Mouse (Mus musculus) CD8-positive naive resting alpha-beta T cell, adult 57 days (primary cell): ENCODE data around the gene Syngr2. TPM values are rescaled to one million over a fixed set of nuclear protein-coding genes. Genes with fewer than 3 reads are reported as not detected.

Experiments used
- total RNA-seq: library from RNA; stranded (reverse); gene quantifications from one replicate; pipeline ENCODE4 v1.2.4, GENCODE M21; 2023

Syngr2 gene
- total RNA-seq, result 53.5 TPM

DNA sequence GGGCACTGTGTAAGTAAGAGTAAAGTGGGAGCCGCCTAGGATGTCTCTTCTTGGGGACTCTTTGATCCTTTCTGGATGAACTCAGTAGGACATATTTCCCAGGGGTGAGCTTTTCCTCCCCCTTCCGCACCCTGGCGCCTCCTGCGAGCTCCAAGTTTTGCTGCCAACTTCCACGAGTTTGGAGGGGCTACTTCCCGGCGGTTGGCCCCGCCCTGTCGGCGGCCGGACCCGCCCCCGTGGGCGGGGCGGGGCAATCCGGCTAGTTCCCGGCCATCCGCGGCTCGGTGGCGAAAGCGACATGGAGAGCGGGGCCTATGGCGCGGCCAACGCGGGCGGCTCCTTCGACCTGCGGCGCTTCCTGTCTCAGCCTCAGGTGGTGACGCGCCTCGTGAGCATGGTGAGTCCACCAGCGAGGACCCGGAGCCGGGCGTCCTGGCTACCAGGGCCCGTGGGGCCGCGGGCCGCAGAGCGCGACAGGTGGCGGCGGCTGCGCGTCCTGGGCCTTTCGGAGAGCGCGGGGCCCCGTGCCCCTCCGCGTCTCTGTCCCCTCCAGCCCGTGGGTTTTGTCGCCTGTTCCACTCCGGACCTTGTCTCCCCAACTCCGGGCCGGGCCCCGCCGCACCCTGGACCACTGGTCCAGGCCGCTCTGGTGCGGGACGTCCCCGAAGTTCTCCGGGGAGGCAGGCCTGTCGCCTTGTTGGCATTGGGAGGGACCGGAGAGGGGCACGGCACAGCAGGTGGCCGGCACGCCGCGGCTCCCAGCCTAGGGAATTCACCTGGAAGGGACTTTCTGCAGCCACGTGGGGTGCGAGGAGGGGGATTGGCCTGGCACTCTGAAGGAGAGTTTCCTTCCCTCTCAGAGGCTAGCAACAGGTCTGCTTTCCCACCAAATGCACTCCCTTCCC is at the start of gene Syngr2, which contains the start of gene Gm20708:
Gene Syngr2 (plus strand): TSS at position 262 of the 905 bp plus-strand sequence.
Gene Gm20708 (plus strand): TSS at position 262 of the 905 bp plus-strand sequence.

DNA sequence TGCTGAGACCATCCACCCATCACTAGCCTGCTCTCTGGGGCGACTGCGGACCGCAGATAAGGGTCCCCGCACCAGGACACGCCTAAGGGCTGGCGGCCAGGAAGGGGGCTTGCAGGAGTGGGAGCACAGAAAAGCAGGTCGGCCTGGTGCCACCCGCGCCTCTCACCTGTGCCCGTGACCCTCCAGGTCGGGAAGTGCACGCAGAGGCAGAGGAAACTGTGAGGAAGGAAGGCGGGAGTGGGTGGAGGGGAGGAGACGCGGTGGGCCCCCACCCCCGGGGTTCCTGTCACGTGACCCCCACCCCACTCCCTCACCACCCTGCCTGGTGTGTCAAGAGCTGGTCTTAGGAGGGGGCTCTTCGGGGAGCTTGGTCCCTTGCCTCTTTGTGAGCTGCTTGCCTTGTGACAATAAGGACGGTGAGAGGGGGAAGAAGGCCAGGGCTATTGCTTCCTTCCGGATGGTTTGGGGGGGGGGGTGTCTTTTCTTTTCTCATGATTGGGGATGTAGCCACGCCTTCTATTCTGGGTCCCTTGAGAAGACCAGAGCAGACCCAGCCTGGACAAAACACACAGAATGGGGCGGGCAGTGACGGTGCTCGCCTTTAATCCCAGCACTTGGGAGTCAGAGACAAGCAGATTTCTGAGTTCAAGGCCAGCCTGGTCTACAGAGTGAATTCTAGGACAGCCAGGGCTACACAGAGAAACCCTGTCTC is 27.3 kb upstream of the Syngr2 start, which contains the start of the genes Tmc8 and Tmc6:
Gene Tmc8 (plus strand): TSS at position 84 of the 712 bp plus-strand sequence.
Gene Tmc6 (minus strand): TSS at position 206 of the 712 bp plus-strand sequence.

DNA sequence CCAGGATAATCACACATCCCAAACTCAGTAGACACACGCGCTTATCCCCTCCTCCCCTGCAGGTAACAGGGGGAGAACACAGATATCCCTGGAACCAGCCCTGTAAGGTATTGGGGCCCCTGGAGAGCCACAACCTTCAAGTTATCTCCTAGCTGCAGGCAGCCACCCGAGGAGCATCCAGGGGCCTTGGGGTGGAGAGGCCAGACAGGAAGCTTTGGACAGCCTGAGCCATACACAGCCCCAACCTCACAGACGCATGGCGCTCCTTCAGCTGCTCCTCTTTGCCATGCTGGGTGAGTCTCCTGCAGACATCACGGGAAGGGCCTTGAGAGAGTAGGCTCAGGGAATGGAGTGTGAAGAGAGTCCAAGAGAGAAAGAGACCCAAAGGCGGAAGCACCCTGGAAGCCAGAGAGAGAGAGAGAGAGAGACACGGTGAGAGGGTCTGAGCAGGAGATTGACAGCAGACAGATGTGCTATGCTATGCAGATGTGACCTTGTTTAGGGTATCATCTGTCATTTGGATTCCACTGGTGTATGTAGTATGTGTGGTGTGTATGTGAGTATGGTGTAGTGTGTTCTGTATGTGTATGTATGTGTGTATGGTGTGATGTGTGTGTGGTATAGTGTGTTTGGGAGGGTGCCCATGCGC is 11.8 kb upstream of the Syngr2 start, which contains the start of gene 6030468B19Rik:
Gene 6030468B19Rik (plus strand): TSS at position 150 of the 649 bp plus-strand sequence.

DNA sequence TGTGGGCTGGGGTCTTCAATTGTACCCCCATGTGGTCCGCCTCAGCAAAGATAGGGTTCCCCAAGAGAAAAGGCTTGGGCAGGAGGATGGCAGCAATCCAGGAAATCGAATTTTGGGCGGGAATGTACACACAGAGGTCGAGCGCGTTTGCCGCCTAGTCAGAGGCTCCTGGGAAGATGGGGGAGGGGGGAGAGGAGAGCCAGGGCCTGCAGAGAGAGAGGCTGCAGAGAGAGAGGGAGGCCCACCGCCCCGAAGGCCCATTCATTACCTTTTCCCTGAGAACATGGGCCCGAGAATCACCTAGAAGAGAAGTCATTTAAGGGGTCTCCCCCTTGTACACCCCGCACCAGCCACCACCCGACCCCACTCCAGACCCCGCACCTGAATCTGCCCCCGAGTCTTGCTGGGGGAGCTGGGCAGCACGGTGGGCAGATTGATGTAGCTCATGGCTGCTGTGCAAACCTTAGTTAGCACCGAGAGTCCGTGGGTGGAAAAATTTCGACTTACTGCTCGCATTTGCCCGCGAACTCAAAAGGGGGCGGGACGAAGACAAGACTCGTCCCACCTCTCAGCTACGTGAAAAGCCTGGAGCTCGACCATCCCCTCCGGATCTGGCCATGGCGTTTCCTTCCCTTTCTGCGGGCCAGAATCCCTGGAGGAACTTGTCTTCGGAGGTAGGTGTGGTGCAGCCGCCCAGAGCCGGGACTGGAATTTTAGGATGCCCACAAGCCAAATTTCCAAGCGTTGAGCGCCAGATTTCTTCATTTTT is 16.0 kb downstream of the Syngr2 start, which contains the start of the genes Afmid and Tk1:
Gene Afmid (plus strand): TSS at position 592 of the 769 bp plus-strand sequence.
Gene Tk1 (minus strand): TSS at position 760 of the 769 bp plus-strand sequence.

DNA sequence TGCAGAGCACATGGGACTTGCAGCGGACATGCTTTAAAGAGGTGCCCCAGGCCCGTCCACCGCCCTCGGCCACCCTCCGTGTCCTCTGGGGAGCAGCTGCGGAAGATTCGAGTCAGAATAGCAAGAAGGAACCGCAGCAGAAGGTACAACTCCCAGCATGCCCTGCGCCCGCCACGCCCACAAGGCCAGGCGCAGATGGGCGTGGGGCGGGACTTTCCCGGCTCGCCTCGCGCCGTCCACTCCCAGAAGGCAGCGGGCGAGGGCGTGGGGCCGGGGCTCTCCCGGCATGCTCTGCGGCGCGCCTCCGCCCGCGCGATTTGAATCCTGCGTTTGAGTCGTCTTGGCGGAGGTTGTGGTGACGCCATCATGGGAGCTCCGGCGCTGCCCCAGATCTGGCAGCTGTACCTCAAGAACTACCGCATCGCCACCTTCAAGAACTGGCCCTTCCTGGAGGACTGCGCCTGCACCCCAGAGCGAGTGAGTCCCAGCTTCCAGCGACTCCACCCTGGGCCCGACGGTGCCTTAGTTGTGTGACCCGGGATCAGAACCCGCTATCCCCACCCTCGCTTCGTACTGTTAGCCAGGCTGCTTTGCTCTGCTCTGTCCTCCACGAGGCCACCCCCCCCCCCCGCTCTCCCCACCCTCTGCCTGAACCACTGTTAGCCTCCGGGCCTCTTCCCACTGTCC is 39.7 kb downstream of the Syngr2 start, which contains the start of gene Birc5:
Gene Birc5 (plus strand): TSS at position 267 of the 687 bp plus-strand sequence.

DNA sequence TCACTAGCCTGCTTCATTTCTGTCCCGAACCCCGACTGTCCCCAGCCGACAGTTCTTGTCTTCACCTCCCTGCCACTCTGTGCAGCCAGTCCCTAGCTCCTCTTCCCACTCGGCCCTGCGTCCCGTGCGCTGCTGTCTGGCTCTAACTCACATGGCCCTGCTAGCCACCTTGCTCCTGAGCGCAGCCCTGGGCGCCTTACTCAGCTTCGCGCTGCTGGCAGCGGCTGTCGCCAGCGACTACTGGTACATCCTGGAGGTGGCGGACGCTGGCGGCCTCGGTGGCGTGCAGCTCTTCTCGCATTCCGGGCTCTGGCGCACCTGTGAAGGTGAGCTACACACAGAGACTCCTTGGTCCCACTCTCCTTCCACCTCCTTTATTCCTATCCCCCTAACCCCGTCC is 51.1 kb downstream of the Syngr2 start, which contains the start of gene Tmem235:
Gene Tmem235 (plus strand): TSS at position 152 of the 400 bp plus-strand sequence.

Other genes starting within 250 kb of the Syngr2 start
- gene Tnrc6c, start 155.4 kb upstream of the Syngr2 start, total RNA-seq, result 104 TPM
- 90.9 TPM for gene Tmc8, start 27.6 kb upstream of the Syngr2 start, total RNA-seq
- 267 TPM for gene Tmc6, start 27.5 kb upstream of the Syngr2 start, total RNA-seq
- gene 6030468B19Rik, start 12.0 kb upstream of the Syngr2 start, total RNA-seq, result not detected
- 7.7 TPM for gene Gm20708, start within 50 bp of the Syngr2 start, total RNA-seq
- gene Afmid, start 16.3 kb downstream of the Syngr2 start, total RNA-seq, result 13.2 TPM
- 1.4 TPM for gene Tk1, start 16.4 kb downstream of the Syngr2 start, total RNA-seq
- gene Birc5, start 39.6 kb downstream of the Syngr2 start, total RNA-seq, result 1.6 TPM
- not detected for gene Tmem235, start 51.1 kb downstream of the Syngr2 start, total RNA-seq
- 13.3 TPM for gene Tha1, start 63.8 kb downstream of the Syngr2 start, total RNA-seq
- 94.0 TPM for gene Socs3, start 160.4 kb downstream of the Syngr2 start, total RNA-seq
- gene Pgs1, start 176.6 kb downstream of the Syngr2 start, total RNA-seq, result 49.5 TPM